Mouse (Mus musculus): ENCODE data around the gene Osbpl3. TPM values are rescaled to one million over a fixed set of nuclear protein-coding genes. Genes with fewer than 3 reads are reported as not detected.

The Osbpl3 gene
- polyA plus RNA-seq, 1 experiment from 2014 or later: 4.1 TPM

- H3K36me3 ChIP-seq (ENCODE audit: insufficient read depth): no peaks in the 10 kb centered on the region
- no peak for DNase-seq
Observed at GRCm38 (mm10) chr6:50247356-50247755, 208.6 kb downstream of the Osbpl3 start.

DNA sequence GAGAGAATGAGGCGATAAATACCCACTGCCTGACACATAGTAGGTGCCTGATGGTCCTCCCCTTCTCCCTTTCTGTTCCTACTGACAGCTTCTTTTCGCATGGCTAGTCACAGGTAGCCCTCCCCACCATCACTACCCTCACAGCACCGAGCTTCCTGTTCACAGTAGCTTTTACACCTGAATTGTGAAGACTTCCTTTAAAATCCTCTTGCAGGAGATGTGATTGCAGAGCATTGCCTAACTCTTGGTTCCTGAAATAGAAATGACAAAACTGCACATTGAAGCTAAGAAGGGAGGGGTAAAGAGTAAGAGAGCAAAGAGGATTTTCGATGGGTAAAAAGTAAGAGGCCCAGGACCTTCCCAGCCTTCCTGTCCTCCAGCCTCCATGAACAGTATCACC, 211.0 kb downstream of the Osbpl3 start:
- ATAC-seq (ENCODE audit: insufficient read depth) (no peak), DNase-seq (no peak)
- Histone ChIP-seq H3K4me2 (no peak overlapping the region), H3K27ac (ENCODE audit: low read depth) (no peak overlapping the region), H3K9me3 (ENCODE audit: low read depth, low read length) (no peaks in the 10 kb centered on the region), H3K4me3 (ENCODE audit: low read depth, low read length) (no peak overlapping the region), H3K27me3 (ENCODE audit: insufficient read depth, low read length) (no peaks in the 10 kb centered on the region), H3K36me3 (ENCODE audit: insufficient read depth) (no peaks in the 10 kb centered on the region), H3K4me1 (ENCODE audit: insufficient read depth) (no peaks in the 10 kb centered on the region), H3K9ac (no peak overlapping the region)
- no peak for TF ChIP-seq CTCF (IDR thresholded peaks at IDR 0.05; ENCODE audit: low read depth)
- WGBS: 72% methylated on average over 4 of the region's 4 CpGs

More at GRCm38 (mm10) chr6:50247356-50247755, 208.6 kb downstream of the Osbpl3 start:
- H3K27ac ChIP-seq (ENCODE audit: low read depth): no peak overlapping the region
- 61% methylated on average over 2 of the region's 2 CpGs for WGBS
- no peak overlapping the region for H3K4me2 ChIP-seq
- ATAC-seq (ENCODE audit: insufficient read depth): no peak
- H3K4me1 ChIP-seq (ENCODE audit: insufficient read depth): peaks cover 1% of the 10 kb centered on the region; the same call in 1 of the 2 replicates
- no peak overlapping the region for H3K4me3 ChIP-seq (ENCODE audit: low read depth, low read length)
- no peaks in the 10 kb centered on the region for H3K27me3 ChIP-seq (ENCODE audit: insufficient read depth, low read length)
- H3K9me3 ChIP-seq (ENCODE audit: low read depth, low read length): no peaks in the 10 kb centered on the region
- no peak for TF ChIP-seq CTCF (IDR thresholded peaks at IDR 0.05; ENCODE audit: low read depth)
- H3K9ac ChIP-seq: no peak overlapping the region

DNA sequence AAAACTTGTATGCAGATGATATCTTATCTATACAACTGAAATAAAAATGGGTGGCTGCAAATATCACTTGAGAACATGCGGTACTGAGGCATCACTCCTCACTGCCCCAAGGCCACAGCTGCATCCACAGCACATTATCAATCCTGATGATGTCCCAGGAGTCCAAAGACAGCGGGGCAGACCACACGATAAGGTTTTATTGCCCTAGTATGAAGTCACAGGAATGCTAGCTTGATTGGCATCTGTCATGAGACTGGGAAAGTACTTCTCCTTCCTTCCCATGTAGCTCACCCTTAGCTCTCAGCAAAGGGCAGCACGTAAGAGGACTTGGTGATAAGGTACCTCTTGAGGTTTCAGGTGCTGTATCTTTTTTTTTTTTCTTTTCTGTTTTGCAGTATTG, 211.9 kb downstream of the Osbpl3 start:
- H3K9ac ChIP-seq: no peak overlapping the region
- no peak overlapping the region for H3K4me3 ChIP-seq (ENCODE audit: low read depth, low read length)
- ATAC-seq (ENCODE audit: insufficient read depth) (no peak), DNase-seq (no peak)
- no peak overlapping the region for H3K27ac ChIP-seq (ENCODE audit: low read depth)
- TF ChIP-seq CTCF (IDR thresholded peaks at IDR 0.05; ENCODE audit: low read depth): no peak
- H3K9me3 ChIP-seq (ENCODE audit: low read depth, low read length): no peaks in the 10 kb centered on the region
- H3K27me3 ChIP-seq (ENCODE audit: insufficient read depth, low read length): no peaks in the 10 kb centered on the region
- no peaks in the 10 kb centered on the region for H3K36me3 ChIP-seq (ENCODE audit: insufficient read depth)
- 67% methylated on average over 4 of the region's 4 CpGs for WGBS
- H3K4me2 ChIP-seq: no peak overlapping the region
- no peaks in the 10 kb centered on the region for H3K4me1 ChIP-seq (ENCODE audit: insufficient read depth)

Other genes with a start within 250 kb of the Osbpl3 start
- gene Gsdme, start 192.3 kb downstream of the Osbpl3 start, polyA plus RNA-seq (2014; fragmentation: Nextera tagmentation; extraction: Ambion mirVana): 43.3 and 45.8 TPM in 2 replicates
- gene Cycs, start 110.3 kb upstream of the Osbpl3 start, polyA plus RNA-seq (2014; fragmentation: Nextera tagmentation; extraction: Ambion mirVana): 58.0 and 63.6 TPM in 2 replicates
- 0.54 and 0.70 TPM in 2 replicates for gene 4921507P07Rik, start 140.4 kb upstream of the Osbpl3 start, polyA plus RNA-seq (2014; fragmentation: Nextera tagmentation; extraction: Ambion mirVana)
- gene Npvf, start 198.2 kb upstream of the Osbpl3 start, polyA plus RNA-seq (2014; fragmentation: Nextera tagmentation; extraction: Ambion mirVana): not detected in 2 replicates